Mouse (Mus musculus): ENCODE data around the gene Tkt.

Gene Tkt

DNA sequence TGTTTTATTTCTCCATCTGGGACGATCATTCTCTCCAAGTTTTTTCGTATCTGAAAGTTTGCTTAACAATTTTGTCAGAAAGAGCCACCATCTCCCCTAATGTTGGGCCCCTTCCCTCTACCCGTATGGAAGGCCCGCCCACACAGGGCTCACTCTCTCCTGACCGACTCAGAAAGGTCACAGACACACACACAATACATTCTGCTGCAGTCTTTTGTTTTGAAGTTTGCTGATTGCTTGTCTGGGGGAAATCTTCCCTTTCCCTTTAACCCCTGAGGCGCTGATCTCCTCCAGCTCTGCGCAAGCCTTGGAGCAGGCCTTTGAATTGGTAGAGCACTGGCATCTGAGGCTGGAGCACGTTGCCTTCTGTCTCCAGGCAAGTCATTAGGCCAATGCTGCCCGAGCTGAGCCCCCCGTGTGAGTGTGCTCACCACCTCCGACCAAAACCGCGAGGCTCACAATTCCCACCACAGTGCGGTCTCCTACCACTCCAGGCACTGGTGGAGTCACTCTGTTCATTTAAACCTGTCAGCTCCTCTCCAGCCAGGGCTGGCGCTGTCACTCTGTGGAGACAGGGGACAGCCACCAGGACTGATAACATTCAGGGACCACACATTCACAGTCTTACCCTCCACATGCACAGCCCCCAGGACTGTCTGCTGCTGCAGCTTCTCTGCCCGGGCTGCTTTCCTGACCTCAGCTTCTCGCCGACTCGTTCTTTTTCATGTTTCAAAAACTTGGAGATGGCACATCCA is 36.5 kb downstream of the Tkt start:
- DNase-seq (ENCODE audit: low read depth, low spot score): no peak

DNA sequence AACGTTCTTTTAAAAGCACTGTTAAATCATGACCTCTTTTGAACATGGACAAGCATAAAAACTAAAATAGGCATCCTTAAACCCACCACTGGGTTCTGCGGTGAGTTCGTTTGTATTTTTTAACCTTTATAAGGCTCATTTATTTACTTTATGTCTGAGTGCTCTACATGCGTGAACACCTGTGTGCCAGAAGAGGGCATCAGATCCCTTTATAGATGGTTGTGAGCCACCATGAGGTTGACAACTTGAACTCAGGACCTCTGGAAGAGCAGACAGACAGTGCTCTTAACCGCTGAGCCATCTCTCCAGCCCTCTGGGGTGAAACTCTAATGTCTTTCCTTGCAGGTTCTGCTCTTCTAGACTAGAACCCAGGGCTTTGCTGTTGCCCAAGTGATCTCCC is 37.2 kb downstream of the Tkt start:
- no peak for DNase-seq (ENCODE audit: low read depth, low spot score)

- peak; percentile 47 for DNase-seq (ENCODE audit: low read depth, low spot score)
These were observed 38.8 kb downstream of the Tkt start for GRCm38 (mm10) chr14:30586780-30587461.

DNA sequence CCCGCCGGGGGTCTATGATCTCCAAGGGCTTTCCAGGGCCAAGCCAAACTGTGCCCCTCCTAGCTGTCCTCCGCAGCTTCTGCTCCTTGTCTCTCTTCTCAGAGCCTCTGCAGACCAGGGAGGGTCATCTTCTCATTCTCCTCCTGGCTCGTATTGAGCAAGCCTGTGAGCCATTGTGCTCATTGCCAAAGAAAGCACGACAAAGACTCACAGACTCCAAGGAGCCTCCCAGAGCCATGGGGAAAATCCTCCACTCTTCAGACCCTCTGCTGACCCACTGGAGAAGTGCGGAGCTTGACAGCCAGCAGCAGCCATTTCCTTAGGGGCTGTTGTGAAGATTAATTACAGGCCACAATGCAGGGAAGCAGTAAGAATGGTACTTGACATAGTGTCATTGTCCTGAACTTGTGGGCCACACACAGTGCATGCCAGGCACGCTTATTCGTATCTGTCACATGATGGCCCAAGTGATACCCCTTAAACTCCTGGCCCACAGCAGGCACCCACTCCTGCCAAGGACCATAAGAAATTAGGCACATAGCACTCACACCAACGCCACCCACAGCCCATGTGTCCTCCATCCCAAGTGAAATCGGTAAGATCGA is 42.0 kb downstream of the Tkt start:
- DNase-seq (ENCODE audit: low read depth, low spot score): no peak

DNA sequence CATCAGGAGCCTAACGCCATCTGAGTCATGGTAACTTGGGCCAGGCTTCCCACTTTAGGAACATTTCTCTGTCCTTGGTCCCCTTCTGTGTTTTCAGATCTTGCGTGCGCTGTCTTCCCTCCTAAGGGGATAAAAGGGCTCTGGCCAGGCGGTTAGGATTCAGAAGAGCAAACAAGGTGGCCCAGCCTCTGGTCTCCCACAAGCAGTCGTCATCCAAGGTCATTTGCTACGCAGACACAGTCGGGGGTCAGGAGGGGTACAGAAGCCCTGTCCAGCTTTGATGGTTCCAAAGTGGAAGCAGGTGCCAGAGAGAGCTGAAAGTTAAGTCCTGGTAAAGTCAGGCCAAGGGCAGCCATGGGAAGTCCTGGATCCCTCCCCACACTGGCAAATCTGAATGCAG is 42.8 kb downstream of the Tkt start:
- DNase-seq (ENCODE audit: low read depth, low spot score): no peak

GRCm38 (mm10) chr14:30591417-30591816 is 43.3 kb downstream of the Tkt start:
- DNase-seq (ENCODE audit: low read depth, low spot score): no peak

- peak; percentile 39 for DNase-seq (ENCODE audit: low read depth, low spot score)
These were observed 45.3 kb downstream of the Tkt start for GRCm38 (mm10) chr14:30593279-30594091.

GRCm38 (mm10) chr14:30594092-30594695 is 46.0 kb downstream of the Tkt start:
- DNase-seq (ENCODE audit: low read depth, low spot score): peak; percentile 34

GRCm38 (mm10) chr14:30595576-30596313 is 47.6 kb downstream of the Tkt start:
- no peak for DNase-seq (ENCODE audit: low read depth, low spot score)

- DNase-seq (ENCODE audit: low read depth, low spot score): no peak
These were observed 48.2 kb downstream of the Tkt start for GRCm38 (mm10) chr14:30596407-30596806.

- no peak for DNase-seq (ENCODE audit: low read depth, low spot score)
These were observed 49.0 kb downstream of the Tkt start for GRCm38 (mm10) chr14:30597142-30597541.

GRCm38 (mm10) chr14:30606817-30607216 is 58.7 kb downstream of the Tkt start:
- no peak for DNase-seq (ENCODE audit: low read depth, low spot score)

DNA sequence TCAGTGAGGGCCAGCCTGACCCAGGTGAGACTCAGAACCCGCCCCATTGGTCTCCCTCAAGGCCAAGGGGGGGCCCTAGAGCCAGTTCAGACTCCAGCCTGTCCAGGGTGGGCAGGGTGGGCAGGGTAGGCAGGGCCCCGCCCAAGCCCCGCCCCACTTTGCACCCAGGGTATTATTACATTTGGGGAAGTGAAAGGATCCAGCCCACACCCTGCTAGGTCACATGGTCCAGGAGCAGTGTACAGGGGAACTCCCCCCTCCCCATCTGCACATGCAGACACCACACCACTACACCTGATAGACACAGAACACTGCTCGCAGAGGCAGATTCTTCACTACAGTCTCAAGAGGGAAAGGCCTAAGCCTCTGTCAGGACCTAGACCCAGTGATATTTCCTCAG is 59.5 kb downstream of the Tkt start:
- no peak for DNase-seq (ENCODE audit: low read depth, low spot score)

DNA sequence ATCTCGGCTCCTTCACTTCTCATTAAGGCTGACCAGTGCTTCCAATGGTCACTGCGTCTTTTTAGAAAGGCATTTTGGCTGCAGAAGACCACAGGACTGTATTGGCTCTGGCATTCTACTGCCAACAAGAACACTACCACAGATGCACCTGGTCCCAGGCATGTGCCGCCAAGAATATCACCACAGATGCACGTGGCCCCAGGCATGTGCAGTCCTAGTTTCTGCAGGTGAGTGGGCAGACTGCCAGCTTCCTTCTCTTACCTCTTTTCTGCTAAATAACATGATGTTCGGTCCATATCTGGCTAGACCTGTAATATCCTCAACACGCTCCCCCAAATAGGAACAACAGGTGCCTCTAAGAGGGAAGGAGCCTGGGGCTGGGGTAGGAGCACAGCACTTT is 60.0 kb downstream of the Tkt start:
- DNase-seq (ENCODE audit: low read depth, low spot score): no peak

- no peak for DNase-seq (ENCODE audit: low read depth, low spot score)
These were observed 61.3 kb downstream of the Tkt start for GRCm38 (mm10) chr14:30609499-30609898.

GRCm38 (mm10) chr14:30610304-30610703 is 62.1 kb downstream of the Tkt start:
- DNase-seq (ENCODE audit: low read depth, low spot score): no peak

- no peak for DNase-seq (ENCODE audit: low read depth, low spot score)
These were observed 62.8 kb downstream of the Tkt start for GRCm38 (mm10) chr14:30610940-30611339.

DNA sequence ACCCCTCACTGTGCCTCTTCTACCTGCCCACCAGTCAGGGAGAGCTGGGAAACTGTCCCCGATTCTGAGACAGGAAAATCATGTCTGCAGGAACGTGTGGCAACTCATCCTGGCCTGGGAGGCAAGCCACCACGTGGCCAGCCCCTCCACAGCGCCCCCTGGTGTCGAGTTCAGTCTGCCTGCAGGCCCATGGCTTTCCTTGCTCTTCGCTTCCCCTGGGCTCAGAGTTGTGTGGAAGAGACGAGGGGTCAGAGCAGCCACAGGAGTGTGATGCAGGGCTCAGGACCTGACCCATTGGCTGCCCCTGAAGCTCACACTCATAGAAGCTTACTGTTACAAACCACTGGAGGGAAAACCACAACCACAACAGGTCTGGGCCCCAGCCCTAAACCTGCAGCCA is 64.4 kb downstream of the Tkt start:
- DNase-seq (ENCODE audit: low read depth, low spot score): no peak

DNA sequence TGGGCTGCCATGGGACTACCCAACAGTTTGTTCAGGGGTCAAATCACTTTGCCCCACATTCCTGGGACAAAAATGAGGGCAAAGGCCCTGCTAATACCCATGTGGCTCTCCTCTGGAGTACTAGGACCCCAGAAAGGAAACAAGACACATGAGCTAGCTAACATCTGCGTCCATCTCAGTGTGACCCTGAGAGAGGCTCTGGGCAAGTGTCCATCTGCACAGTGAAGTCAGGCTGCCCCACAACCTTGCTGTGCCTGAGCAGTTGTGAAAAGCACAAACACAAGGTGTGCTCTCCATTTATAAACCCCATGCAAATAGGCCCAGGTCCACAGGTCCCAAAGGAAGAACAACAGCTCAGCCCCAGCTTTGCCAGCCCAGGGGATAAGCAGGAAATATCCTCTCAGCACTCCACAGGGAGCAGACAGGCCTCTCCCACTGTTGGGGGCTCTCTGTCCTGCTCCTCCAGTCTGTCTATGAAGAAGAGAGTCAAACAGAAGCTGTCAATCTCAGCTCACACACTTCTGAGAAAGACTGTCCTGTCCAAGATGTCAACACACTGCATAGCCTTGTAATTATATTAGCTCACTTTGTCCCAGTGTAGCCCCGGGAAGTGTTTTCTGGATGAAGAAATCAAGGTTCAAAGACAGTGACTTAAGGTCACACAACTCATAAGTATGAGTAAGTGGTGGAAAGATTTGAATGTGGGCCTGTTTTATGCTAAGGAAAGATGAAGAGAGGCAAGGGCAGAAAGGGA is 65.0 kb downstream of the Tkt start:
- DNase-seq (ENCODE audit: low read depth, low spot score): no peak

GRCm38 (mm10) chr14:30616751-30617150 is 68.6 kb downstream of the Tkt start:
- no peak for DNase-seq (ENCODE audit: low read depth, low spot score)

All from brain, embryonic 18.5 days (tissue).